Mouse (Mus musculus) embryonic facial prominence, embryonic 12.5 days (tissue): ENCODE results near the gene Ldlrad3. TPM values are rescaled to one million over a fixed set of nuclear protein-coding genes. Genes with fewer than 3 reads are reported as not detected.

Experiments
- ATAC-seq: fragments of 200-750 bp; cut with Nextera tagmentation; 2 replicates; pipeline ENCODE4 v1.8.0; 2017; ENCODE audit not compliant: insufficient number of reproducible peaks, insufficient read depth, low FRiP score, low TSS enrichment
- H3K27ac ChIP-seq: fragments of 300-500 bp; sonication (generic); 2 replicates; pipeline ENCODE4 v1.5.1; 2016; ENCODE audit warnings: mild to moderate bottlenecking
- H3K27me3 ChIP-seq: fragments of 300-500 bp; sonication (generic); 2 replicates; pipeline ENCODE4 v1.6.1; 2016; ENCODE audit warnings: mild to moderate bottlenecking, moderate library complexity
- H3K36me3 ChIP-seq: fragments of 300-500 bp; sonication (generic); 2 replicates; pipeline ENCODE4 v1.6.1; 2016; ENCODE audit warnings: mild to moderate bottlenecking
- H3K4me1 ChIP-seq: fragments of 300-500 bp; sonication (generic); 2 replicates; pipeline ENCODE4 v1.6.1; 2016
- H3K4me2 ChIP-seq: fragments of 300-500 bp; sonication (generic); replicated peaks from 2 replicates; pipeline ENCODE4 v1.6.1; 2016; ENCODE audit warnings: mild to moderate bottlenecking, moderate library complexity
- H3K4me3 ChIP-seq: fragments of 300-500 bp; sonication (generic); 2 replicates; pipeline ENCODE4 v1.5.1; 2016; ENCODE audit warnings: mild to moderate bottlenecking
- H3K9ac ChIP-seq: fragments of 300-500 bp; sonication (generic); 2 replicates; pipeline ENCODE4 v1.6.1; 2016; ENCODE audit warnings: mild to moderate bottlenecking, moderate library complexity
- H3K9me3 ChIP-seq: fragments of 300-500 bp; sonication (generic); 2 replicates; pipeline ENCODE4 v1.6.1; 2016; ENCODE audit warnings: mild to moderate bottlenecking, moderate library complexity
- WGBS: fragments of 180-500 bp; shearing (Covaris S2); methylation state at CpG from one replicate; pipeline ENCODE4 v1.1.7; 2016; 5-methylcytosine and 5-hydroxymethylcytosine counted together
- polyA plus RNA-seq: library from polyadenylated mRNA; unstranded; fragments of >200 nt; fragmentation: Nextera tagmentation; extraction: Ambion mirVana; gene quantifications from 2 replicates; pipeline ENCODE4 v1.2.1, GENCODE M21; 2016

Ldlrad3 gene
- polyA plus RNA-seq, 1 experiment from 2014 or later = 55.7 TPM

GRCm38 (mm10) chr2:102024483-102024882 is 161.7 kb downstream of the Ldlrad3 start:
- H3K27me3 ChIP-seq = no peaks in the 10 kb centered on the region
- H3K36me3 ChIP-seq = no peaks in the 10 kb centered on the region
- no peak for ATAC-seq
- no peak overlapping the region for H3K4me2 ChIP-seq
- H3K9ac ChIP-seq = no peak overlapping the region
- H3K4me3 ChIP-seq = no peak overlapping the region
- H3K9me3 ChIP-seq = no peaks in the 10 kb centered on the region
- WGBS = 88% methylated on average over 8 of the region's 8 CpGs
- peaks cover 24% of the 10 kb centered on the region; the same call in 1 of the 2 replicates for H3K4me1 ChIP-seq
- no peak overlapping the region for H3K27ac ChIP-seq

GRCm38 (mm10) chr2:102021371-102022084 is 164.7 kb downstream of the Ldlrad3 start:
- Histone ChIP-seq H3K4me3 (no peak overlapping the region), H3K9me3 (no peaks in the 10 kb centered on the region), H3K27me3 (no peaks in the 10 kb centered on the region), H3K4me2 (no peak overlapping the region), H3K36me3 (no peaks in the 10 kb centered on the region), H3K9ac (no peak overlapping the region), H3K4me1 (peaks cover 24% of the 10 kb centered on the region; the same call in 1 of the 2 replicates), H3K27ac (peak overlapping the region; percentile 56)
- no peak for ATAC-seq
- WGBS = 32% methylated on average over 11 of the region's 11 CpGs

GRCm38 (mm10) chr2:102020546-102020945 is 165.6 kb downstream of the Ldlrad3 start:
- 0 out of 2 replicates have a peak, but pooled peaks have one; percentile 54 for ATAC-seq
- Histone ChIP-seq H3K27ac (peak overlapping the region; percentile 56), H3K36me3 (no peaks in the 10 kb centered on the region), H3K27me3 (no peaks in the 10 kb centered on the region), H3K4me2 (no peak overlapping the region), H3K4me3 (no peak overlapping the region), H3K4me1 (peaks cover 24% of the 10 kb centered on the region; the same call in 1 of the 2 replicates), H3K9ac (no peak overlapping the region), H3K9me3 (no peaks in the 10 kb centered on the region)
- 63% methylated on average over 3 of the region's 3 CpGs for WGBS

GRCm38 (mm10) chr2:102014538-102015113 is 171.6 kb downstream of the Ldlrad3 start:
- Histone ChIP-seq H3K27me3 (no peaks in the 10 kb centered on the region), H3K4me1 (0 out of 2 replicates have a peak, but pooled peaks cover under 1% of the 10 kb centered on the region), H3K4me3 (no peak overlapping the region), H3K9ac (no peak overlapping the region), H3K27ac (no peak overlapping the region), H3K9me3 (no peaks in the 10 kb centered on the region), H3K36me3 (no peaks in the 10 kb centered on the region), H3K4me2 (no peak overlapping the region)
- 86% methylated on average over 6 of the region's 6 CpGs for WGBS
- no peak for ATAC-seq

- no peaks in the 10 kb centered on the region for H3K9me3 ChIP-seq
- no peak overlapping the region for H3K4me2 ChIP-seq
- ATAC-seq = no peak
- no peak overlapping the region for H3K27ac ChIP-seq
- H3K9ac ChIP-seq = no peak overlapping the region
- 70% methylated on average over 6 of the region's 6 CpGs for WGBS
- H3K4me3 ChIP-seq = no peak overlapping the region
- H3K4me1 ChIP-seq = peaks cover 18% of the 10 kb centered on the region
- no peaks in the 10 kb centered on the region for H3K27me3 ChIP-seq
- no peaks in the 10 kb centered on the region for H3K36me3 ChIP-seq
Observed at GRCm38 (mm10) chr2:102011311-102011975, 174.7 kb downstream of the Ldlrad3 start.

- no peak overlapping the region for H3K4me2 ChIP-seq
- no peak overlapping the region for H3K27ac ChIP-seq
- H3K4me1 ChIP-seq = peaks cover 35% of the 10 kb centered on the region
- no peak overlapping the region for H3K4me3 ChIP-seq
- H3K9me3 ChIP-seq = no peaks in the 10 kb centered on the region
- H3K9ac ChIP-seq = no peak overlapping the region
- H3K36me3 ChIP-seq = no peaks in the 10 kb centered on the region
- ATAC-seq = no peak
- H3K27me3 ChIP-seq = no peaks in the 10 kb centered on the region
- 70% methylated on average over 6 of the region's 6 CpGs for WGBS
Observed at GRCm38 (mm10) chr2:102009766-102010265, 176.4 kb downstream of the Ldlrad3 start.

GRCm38 (mm10) chr2:102006143-102006542 is 180.0 kb downstream of the Ldlrad3 start:
- H3K4me2 ChIP-seq = no peak overlapping the region
- ATAC-seq = no peak
- H3K4me3 ChIP-seq = no peak overlapping the region
- no peaks in the 10 kb centered on the region for H3K27me3 ChIP-seq
- no peak overlapping the region for H3K9ac ChIP-seq
- H3K27ac ChIP-seq = 0 out of 2 replicates have a peak overlapping the region, but pooled peaks have one; percentile 31
- peaks cover 57% of the 10 kb centered on the region for H3K4me1 ChIP-seq
- H3K9me3 ChIP-seq = no peaks in the 10 kb centered on the region
- WGBS = 20% methylated on average over 4 of the region's 4 CpGs
- no peaks in the 10 kb centered on the region for H3K36me3 ChIP-seq

- Histone ChIP-seq H3K27ac (peak overlapping the region; percentile 31), H3K4me3 (no peak overlapping the region), H3K9me3 (no peaks in the 10 kb centered on the region), H3K4me2 (no peak overlapping the region), H3K36me3 (no peaks in the 10 kb centered on the region), H3K9ac (no peak overlapping the region), H3K4me1 (peaks cover 57% of the 10 kb centered on the region), H3K27me3 (no peaks in the 10 kb centered on the region)
- WGBS = 37% methylated on average over 8 of the region's 8 CpGs
- ATAC-seq = no peak
Observed at GRCm38 (mm10) chr2:102005377-102006007, 180.7 kb downstream of the Ldlrad3 start.

- peak overlapping the region; percentile 74 for H3K27ac ChIP-seq
- H3K4me3 ChIP-seq = no peak overlapping the region
- H3K4me2 ChIP-seq = no peak overlapping the region
- no peaks in the 10 kb centered on the region for H3K36me3 ChIP-seq
- no peaks in the 10 kb centered on the region for H3K9me3 ChIP-seq
- no peak overlapping the region for H3K9ac ChIP-seq
- 77% methylated on average over 7 of the region's 7 CpGs for WGBS
- no peaks in the 10 kb centered on the region for H3K27me3 ChIP-seq
- H3K4me1 ChIP-seq = peaks cover 56% of the 10 kb centered on the region
- no peak for ATAC-seq
Observed at GRCm38 (mm10) chr2:102003776-102004264, 182.4 kb downstream of the Ldlrad3 start.

- Histone ChIP-seq H3K9me3 (no peaks in the 10 kb centered on the region), H3K36me3 (no peaks in the 10 kb centered on the region), H3K4me1 (peaks cover 50% of the 10 kb centered on the region), H3K27ac (peak overlapping the region; percentile 74), H3K27me3 (no peaks in the 10 kb centered on the region), H3K4me2 (0 out of 2 replicates have a peak overlapping the region, but pooled peaks have one; percentile 12), H3K4me3 (no peak overlapping the region), H3K9ac (no peak overlapping the region)
- WGBS = 29% methylated on average over 8 of the region's 8 CpGs
- peak; percentile 32; the same call in 1 of the 2 replicates for ATAC-seq
Observed at GRCm38 (mm10) chr2:102002974-102003775, 183.0 kb downstream of the Ldlrad3 start.
